Mouse (Mus musculus) bone marrow, adult 2 months (tissue): Measurements from ENCODE around the gene Cyp39a1. TPM values are rescaled to one million over a fixed set of nuclear protein-coding genes. Genes with fewer than 3 reads are reported as not detected.
A peak's percentile ranks its signal among the peaks of the same experiment; 100 is the strongest.

Experiments used
- H3K27ac ChIP-seq: fragments of 200-500 bp; 2 replicates; pipeline ENCODE4 v1.5.1; 2012; ENCODE audit warnings: low read depth, mild to moderate bottlenecking, control low read depth, inconsistent platforms, low read length; ENCODE audit not compliant: control insufficient read depth, poor library complexity, insufficient read depth
- H3K4me1 ChIP-seq: fragments of 200-500 bp; 2 replicates; pipeline ENCODE4 v1.6.1; 2011; ENCODE audit warnings: low read length; ENCODE audit not compliant: control insufficient read depth, insufficient read depth
- H3K4me3 ChIP-seq: fragments of 200-500 bp; replicated peaks from 2 replicates; pipeline ENCODE3; 2011; ENCODE audit warnings: mild to moderate bottlenecking, low read depth, low read length, control low read depth; ENCODE audit not compliant: control insufficient read depth
- CTCF ChIP-seq: fragments of 200-500 bp; IDR thresholded peaks from 2 replicates; pipeline ENCODE4 v1.5.1; 2011; ENCODE audit warnings: low read length, control low read depth; ENCODE audit not compliant: control insufficient read depth, insufficient read depth
- POLR2A ChIP-seq: fragments of 200-500 bp; IDR thresholded peaks from 2 replicates; pipeline ENCODE4 v1.6.1; 2011; ENCODE audit warnings: low read depth, mild to moderate bottlenecking, control low read depth, low read length, borderline replicate concordance; ENCODE audit not compliant: control insufficient read depth
- WGBS: fragments of 180-500 bp; shearing (Covaris S2); methylation state at CpG from one replicate; pipeline ENCODE4 v1.1.7; 2018; 5-methylcytosine and 5-hydroxymethylcytosine counted together
- polyA plus RNA-seq: library from polyadenylated mRNA; stranded (reverse); fragments of >200 nt; gene quantifications from 2 replicates; pipeline ENCODE4 v1.2.4, GENCODE M21; 2011; ENCODE audit warnings: low replicate concordance; ENCODE audit not compliant: missing spikeins, insufficient read depth, insufficient read length

Gene Cyp39a1
- polyA plus RNA-seq, 1 experiment = 2.4 TPM

- no peak for TF ChIP-seq POLR2A
- no peak for TF ChIP-seq CTCF
- no peak overlapping the region for H3K27ac ChIP-seq
- no peaks in the 10 kb centered on the region; the same call in 1 of the 2 replicates for H3K4me1 ChIP-seq
- WGBS = 77% methylated on average over 6 of the region's 6 CpGs
- H3K4me3 ChIP-seq = no peak overlapping the region
Observed at GRCm38 (mm10) chr17:43669145-43669695, 2.0 kb downstream of the Cyp39a1 start.

DNA sequence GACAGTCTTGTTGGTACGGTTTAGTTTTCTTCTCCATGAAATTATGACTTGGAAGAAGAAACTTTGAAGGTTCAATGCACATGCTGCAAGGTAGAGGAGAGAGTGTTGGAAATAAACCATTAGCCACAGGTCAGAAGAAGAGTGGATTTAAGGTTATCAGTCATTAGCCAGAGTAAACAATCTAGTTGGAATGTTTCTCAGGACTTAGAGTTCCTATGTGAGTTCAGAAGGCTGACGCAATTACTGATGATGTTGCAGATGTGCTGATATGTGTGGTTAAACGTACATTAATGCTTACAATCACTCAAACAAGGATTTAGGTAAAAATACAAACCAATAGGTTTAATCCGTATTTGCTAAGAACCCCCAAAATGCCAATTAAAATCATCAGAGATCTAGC is 4.7 kb downstream of the Cyp39a1 start:
- no peak for TF ChIP-seq POLR2A
- no peak for TF ChIP-seq CTCF
- Histone ChIP-seq H3K4me3 (no peak overlapping the region), H3K27ac (no peak overlapping the region), H3K4me1 (no peaks in the 10 kb centered on the region; the same call in 1 of the 2 replicates)
- WGBS = 56% methylated on average over 4 of the region's 4 CpGs

GRCm38 (mm10) chr17:43675228-43675627 is 8.0 kb downstream of the Cyp39a1 start:
- Histone ChIP-seq H3K4me1 (no peaks in the 10 kb centered on the region; the same call in 1 of the 2 replicates), H3K4me3 (no peak overlapping the region), H3K27ac (no peak overlapping the region)
- 26% methylated on average over 1 of the region's 1 CpGs for WGBS
- TF ChIP-seq POLR2A (no peak), CTCF (no peak)

- Histone ChIP-seq H3K4me3 (no peak overlapping the region), H3K4me1 (no peaks in the 10 kb centered on the region; the same call in 1 of the 2 replicates), H3K27ac (no peak overlapping the region)
- WGBS = 81% methylated on average over 1 of the region's 1 CpGs
- no peak for TF ChIP-seq CTCF
- no peak for TF ChIP-seq POLR2A
Observed at GRCm38 (mm10) chr17:43676241-43676640, 9.0 kb downstream of the Cyp39a1 start.

GRCm38 (mm10) chr17:43677317-43677716 is 10.1 kb downstream of the Cyp39a1 start:
- no peak overlapping the region for H3K27ac ChIP-seq
- no peaks in the 10 kb centered on the region; the same call in 1 of the 2 replicates for H3K4me1 ChIP-seq
- TF ChIP-seq CTCF = no peak
- no peak for TF ChIP-seq POLR2A
- no peak overlapping the region for H3K4me3 ChIP-seq
- 52% methylated on average over 1 of the region's 1 CpGs for WGBS

GRCm38 (mm10) chr17:43684086-43684485 is 16.9 kb downstream of the Cyp39a1 start:
- 75% methylated on average over 7 of the region's 7 CpGs for WGBS
- TF ChIP-seq CTCF (no peak), POLR2A (no peak)
- Histone ChIP-seq H3K4me1 (no peaks in the 10 kb centered on the region), H3K27ac (no peak overlapping the region), H3K4me3 (no peak overlapping the region)

- Histone ChIP-seq H3K4me1 (no peaks in the 10 kb centered on the region), H3K4me3 (no peak overlapping the region), H3K27ac (no peak overlapping the region)
- 88% methylated on average over 5 of the region's 5 CpGs for WGBS
- TF ChIP-seq POLR2A (no peak), CTCF (no peak)
Observed at GRCm38 (mm10) chr17:43684638-43685037, 17.4 kb downstream of the Cyp39a1 start.

GRCm38 (mm10) chr17:43689591-43689990 is 22.4 kb downstream of the Cyp39a1 start:
- 78% methylated on average over 9 of the region's 9 CpGs for WGBS
- H3K4me3 ChIP-seq = no peak overlapping the region
- H3K4me1 ChIP-seq = no peaks in the 10 kb centered on the region
- H3K27ac ChIP-seq = no peak overlapping the region
- no peak for TF ChIP-seq POLR2A
- TF ChIP-seq CTCF = no peak

DNA sequence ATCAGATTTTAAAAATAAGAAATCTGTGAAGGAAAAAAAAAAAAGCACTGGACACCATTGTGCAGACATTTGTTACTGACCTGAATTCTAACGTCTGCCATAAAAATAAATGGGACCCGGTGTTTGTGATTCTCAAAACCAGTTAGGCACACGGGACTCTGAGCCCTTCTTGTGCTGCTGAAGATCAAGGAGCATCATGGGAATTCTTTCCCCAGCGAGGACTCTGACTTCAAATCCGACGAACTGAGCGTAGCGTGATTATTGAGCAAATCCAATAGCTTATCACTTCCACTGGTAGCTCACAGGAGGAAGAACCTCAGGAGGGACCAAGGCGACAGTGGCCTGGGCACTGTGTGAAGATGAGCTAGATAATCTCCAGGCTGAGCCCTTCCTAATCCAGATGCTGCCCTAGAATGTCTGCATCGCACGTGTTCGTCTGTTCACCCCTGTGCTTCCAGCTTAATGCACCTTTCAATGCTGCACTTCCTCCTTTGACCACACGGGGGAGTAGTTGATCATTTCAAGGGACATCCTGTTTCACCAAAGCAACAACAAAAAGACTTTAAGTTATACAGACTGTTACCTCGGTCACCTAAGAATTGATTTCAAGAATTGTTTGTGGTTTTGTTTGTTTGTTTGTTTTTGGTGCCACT is 31.9 kb downstream of the Cyp39a1 start:
- Histone ChIP-seq H3K4me1 (peaks cover 2% of the 10 kb centered on the region), H3K27ac (no peak overlapping the region), H3K4me3 (no peak overlapping the region)
- TF ChIP-seq POLR2A = no peak
- peak; percentile 51 for TF ChIP-seq CTCF
- WGBS = 45% methylated on average over 14 of the region's 14 CpGs
